8 mouse cellular contexts compared by ENCODE assay signal in the genomic region with DNA sequence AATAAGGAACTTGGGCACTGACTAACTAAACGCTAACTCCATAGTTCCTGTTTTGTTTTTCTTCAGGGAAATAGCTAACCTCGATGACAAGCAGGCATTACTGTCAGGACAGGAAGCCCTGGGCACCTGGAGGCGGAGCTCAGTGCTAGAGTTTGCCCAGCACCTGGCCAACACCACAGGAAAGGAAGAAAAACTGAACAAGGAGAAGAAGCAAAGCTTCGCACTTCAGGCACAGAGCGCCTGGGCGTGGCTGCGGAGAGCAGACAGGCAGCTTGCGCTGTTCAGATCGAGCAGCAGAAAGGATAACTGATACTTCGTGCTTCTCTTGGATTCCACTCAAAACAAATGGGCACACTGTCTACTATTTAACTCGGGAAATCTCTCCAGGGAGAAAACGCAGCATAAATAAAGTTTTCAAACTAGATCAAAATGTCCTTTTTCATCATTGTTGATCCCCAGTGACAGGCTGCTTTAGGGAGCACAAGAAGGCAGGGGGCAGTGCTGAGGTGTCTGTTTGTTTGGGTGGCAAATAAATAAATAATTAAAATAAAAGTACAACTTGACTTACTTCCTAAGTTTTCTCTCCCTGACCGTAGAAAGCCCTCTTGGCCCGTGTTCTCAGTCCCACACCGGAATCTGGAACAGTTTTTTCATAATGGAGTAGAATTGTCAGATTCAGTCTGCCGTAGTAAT. TPM values are rescaled to one million over a fixed set of nuclear protein-coding genes. Genes with fewer than 3 reads are reported as not detected.
DNase-seq lines count a peak whose midpoint lies in the region; ATAC-seq and TF ChIP-seq lines count a peak whose summit lies in the region.

No protein-coding gene starts in this region.

- no peak for DNase-seq in kidney, adult 9 months
- DNase-seq in MN1 (ENCODE audit: low spot score) = peak; percentile 10
- DNase-seq in left cerebral cortex, adult 18-20 months (ENCODE audit: low spot score in 2 of 2) = no peak
- no peak for DNase-seq in adrenal gland, adult 18-20 months (ENCODE audit: low spot score in 2 of 2)
- no peak for DNase-seq in adrenal gland, adult (ENCODE audit: inconsistent age in 2 of 2, low spot score in 1 of 2)

- no peak overlapping the region for H3K9ac ChIP-seq in kidney, embryonic 14.5 days (ENCODE audit: low read depth, low read length)
- H3K9ac ChIP-seq in intestine, embryonic 16.5 days (ENCODE audit: low read depth, low read length) = no peak overlapping the region

- peak overlapping the region; percentile 12; the same call in 1 of the 2 replicates for H3K4me2 ChIP-seq in kidney, embryonic 14.5 days (replicated peaks; ENCODE audit: low read depth, low read length)
- H3K4me2 ChIP-seq in intestine, embryonic 16.5 days (ENCODE audit: low read depth, low read length) = peak overlapping the region; percentile 9; the same call in 1 of the 2 replicates
- H3K4me2 ChIP-seq in myocyte (ENCODE audit: low read depth) = peak overlapping the region; percentile 5

- H3K4me1 ChIP-seq in kidney, embryonic 14.5 days (ENCODE audit: control insufficient read depth, insufficient read depth, low read length) = no peaks in the 10 kb centered on the region
- no peaks in the 10 kb centered on the region for H3K4me1 ChIP-seq in intestine, embryonic 16.5 days (ENCODE audit: control insufficient read depth, insufficient read depth, low read length)

- no peaks in the 10 kb centered on the region for H3K27me3 ChIP-seq in kidney, embryonic 14.5 days (ENCODE audit: control insufficient read depth, insufficient read depth, low read length)
- H3K27me3 ChIP-seq in intestine, embryonic 16.5 days (replicated peaks; ENCODE audit: control insufficient read depth, insufficient read depth, low read length) = no peaks in the 10 kb centered on the region
- no peaks in the 10 kb centered on the region for H3K27me3 ChIP-seq in myocyte (ENCODE audit: control insufficient read depth, insufficient read depth, insufficient read length)

- no peak overlapping the region for H3K27ac ChIP-seq in kidney, embryonic 14.5 days (ENCODE audit: low read depth, low read length)
- no peak overlapping the region for H3K27ac ChIP-seq in intestine, embryonic 16.5 days (ENCODE audit: low read length)

- no peak for TF ChIP-seq POLR2A in myocyte (IDR thresholded peaks at IDR 0.05; ENCODE audit: insufficient read length, low read depth)

- no peaks in the 10 kb centered on the region for H3K9me3 ChIP-seq in kidney, embryonic 14.5 days (ENCODE audit: control insufficient read depth, low read length)
- H3K9me3 ChIP-seq in intestine, embryonic 16.5 days (ENCODE audit: control insufficient read depth, low read length) = no peaks in the 10 kb centered on the region

- H3K79me2 ChIP-seq in myocyte (ENCODE audit: control insufficient read depth, insufficient read depth) = no peaks in the 10 kb centered on the region

- no peak overlapping the region; the same call in 1 of the 2 replicates for H3K4me3 ChIP-seq in kidney, embryonic 14.5 days (ENCODE audit: low read length)
- H3K4me3 ChIP-seq in intestine, embryonic 16.5 days (ENCODE audit: low read length) = no peak overlapping the region
- no peak overlapping the region for H3K4me3 ChIP-seq in myocyte

- 60% methylated on average over 16 of the region's 16 CpGs for WGBS in kidney, embryonic 14.5 days
- 76% methylated on average over 16 of the region's 16 CpGs for WGBS in intestine, embryonic 16.5 days

- no peaks in the 10 kb centered on the region for H3K36me3 ChIP-seq in kidney, embryonic 14.5 days (ENCODE audit: control insufficient read depth, insufficient read depth, low read length)
- H3K36me3 ChIP-seq in intestine, embryonic 16.5 days (ENCODE audit: control insufficient read depth, insufficient read depth, low read length) = no peaks in the 10 kb centered on the region
- H3K36me3 ChIP-seq in myocyte (ENCODE audit: control insufficient read depth, insufficient read depth) = no peaks in the 10 kb centered on the region

- ATAC-seq in kidney, embryonic 14.5 days (ENCODE audit: low FRiP score, low TSS enrichment) = peak; percentile 60
- ATAC-seq in intestine, embryonic 16.5 days = no peak

- no peak overlapping the region for H3ac ChIP-seq in myocyte (ENCODE audit: control insufficient read depth, insufficient read length)

TF ChIP-seq in myocyte, 11 proteins besides CTCF, POLR2A, EP300 and RAD21:
- TF ChIP-seq SRF (IDR thresholded peaks at IDR 0.05; ENCODE audit: control insufficient read depth, insufficient read length, low read depth) = no peak

RNA-seq across cellular contexts. Expression of a gene that starts 24.1 kb away (rescaled TPM):
- 74.3 and 81.7 TPM in 2 replicates for polyA plus RNA-seq in kidney, embryonic 14.5 days (2014; fragmentation: Nextera tagmentation; extraction: Ambion mirVana)
- polyA plus RNA-seq in intestine, embryonic 16.5 days (2015; fragmentation: Nextera tagmentation; extraction: Ambion mirVana) = 97.1 and 102 TPM in 2 replicates
- polyA plus RNA-seq in myocyte (2012; fragmentation: generic; extraction: Trizol) = 11.7 TPM
- 10 to 100 TPM; 28.7 to 30.2 TPM for total RNA-seq in left cerebral cortex, adult 18-20 months (2021)
- 10 to 100 TPM; 40.2 to 46.3 TPM for total RNA-seq in adrenal gland, adult 18-20 months (2021)
